Mouse (Mus musculus): ENCODE data around the gene Reck. TPM values are rescaled to one million over a fixed set of nuclear protein-coding genes. Genes with fewer than 3 reads are reported as not detected.

Gene Reck
- total RNA-seq, 2 experiments from 2014 or later = 5.9 to 6.5 TPM

- no peak for DNase-seq (ENCODE audit: low spot score in 2 of 2)
Measured at GRCm38 (mm10) chr4:43993072-43993471, 117.7 kb downstream of the Reck start.

GRCm38 (mm10) chr4:43994342-43994741 lies 119.0 kb downstream of the Reck start:
- DNase-seq (ENCODE audit: low spot score in 2 of 2) = no peak

Other genes starting within 250 kb of the Reck start
- gene Npr2, start 243.6 kb upstream of the Reck start, total RNA-seq (2021) = 10 to 100 TPM; 46.9 to 50.0 TPM
- gene Spag8, start 221.9 kb upstream of the Reck start, total RNA-seq (2021) = 1 to 10 TPM in 1 of 2 experiments, under 1 TPM in 1; 0.98 to 2.3 TPM
- gene Hint2, start 219.1 kb upstream of the Reck start, total RNA-seq (2021) = 10 to 100 TPM; 33.1 to 37.8 TPM
- 10 to 100 TPM; 55.8 to 57.6 TPM for gene Tmem8b, start 206.6 kb upstream of the Reck start, total RNA-seq (2021)
- 1 to 10 TPM; 1.2 TPM for gene Fam221b, start 206.4 kb upstream of the Reck start, total RNA-seq (2021)
- not detected for gene Olfr70, start 174.7 kb upstream of the Reck start, total RNA-seq (2021)
- not detected for gene Olfr71, start 165.3 kb upstream of the Reck start, total RNA-seq (2021)
- 1 to 10 TPM in 1 of 2 experiments, under 1 TPM in 1; 0.52 to 1.5 TPM for gene Hrct1, start 148.3 kb upstream of the Reck start, total RNA-seq (2021)
- under 1 TPM; 0.38 to 0.53 TPM for gene Spaar, start 145.5 kb upstream of the Reck start, total RNA-seq (2021)
- not detected for gene Olfr159, start 104.5 kb upstream of the Reck start, total RNA-seq (2021)
- gene Olfr156, start 51.6 kb upstream of the Reck start, total RNA-seq (2021) = not detected
- not detected for gene Olfr157, start 35.3 kb upstream of the Reck start, total RNA-seq (2021)
- gene Olfr155, start 24.0 kb upstream of the Reck start, total RNA-seq (2021) = not detected
- 1 to 10 TPM; 1.6 to 1.7 TPM for gene Glipr2, start 81.9 kb downstream of the Reck start, total RNA-seq (2021)
- not detected for gene Ccin, start 108.0 kb downstream of the Reck start, total RNA-seq (2021)
- gene Clta, start 128.9 kb downstream of the Reck start, total RNA-seq (2021) = 100 to 1,000 TPM; 289 to 299 TPM
- 10 to 100 TPM; 42.0 to 45.9 TPM for gene Gne, start 208.6 kb downstream of the Reck start, total RNA-seq (2021)